Mouse (Mus musculus) ES-E14 (cell line): ENCODE data around the gene Tldc2.

Source experiments
- CHD2 ChIP-seq: IDR thresholded peaks from 2 replicates; pipeline ENCODE4 v1.6.1; 2014; ENCODE audit warnings: mild to moderate bottlenecking, low read depth, low read length, inconsistent platforms
- HCFC1 ChIP-seq: IDR thresholded peaks from 2 replicates; pipeline ENCODE4 v1.6.1; 2012; ENCODE audit warnings: low read length, inconsistent platforms, borderline replicate concordance; ENCODE audit not compliant: insufficient read depth
- MAFK ChIP-seq: IDR thresholded peaks from 2 replicates; pipeline ENCODE4 v1.6.1; 2014; ENCODE audit warnings: mild to moderate bottlenecking, low read depth, low read length, inconsistent platforms; ENCODE audit not compliant: insufficient read depth
- ZC3H11A ChIP-seq: IDR thresholded peaks from 2 replicates; pipeline ENCODE4 v1.6.1; 2012; ENCODE audit warnings: low read depth, mild to moderate bottlenecking, inconsistent platforms, low read length, borderline replicate concordance
- ZNF384 ChIP-seq: IDR thresholded peaks from 2 replicates; pipeline ENCODE4 v1.6.1; 2012; ENCODE audit warnings: low read depth, low read length, inconsistent platforms

DNA sequence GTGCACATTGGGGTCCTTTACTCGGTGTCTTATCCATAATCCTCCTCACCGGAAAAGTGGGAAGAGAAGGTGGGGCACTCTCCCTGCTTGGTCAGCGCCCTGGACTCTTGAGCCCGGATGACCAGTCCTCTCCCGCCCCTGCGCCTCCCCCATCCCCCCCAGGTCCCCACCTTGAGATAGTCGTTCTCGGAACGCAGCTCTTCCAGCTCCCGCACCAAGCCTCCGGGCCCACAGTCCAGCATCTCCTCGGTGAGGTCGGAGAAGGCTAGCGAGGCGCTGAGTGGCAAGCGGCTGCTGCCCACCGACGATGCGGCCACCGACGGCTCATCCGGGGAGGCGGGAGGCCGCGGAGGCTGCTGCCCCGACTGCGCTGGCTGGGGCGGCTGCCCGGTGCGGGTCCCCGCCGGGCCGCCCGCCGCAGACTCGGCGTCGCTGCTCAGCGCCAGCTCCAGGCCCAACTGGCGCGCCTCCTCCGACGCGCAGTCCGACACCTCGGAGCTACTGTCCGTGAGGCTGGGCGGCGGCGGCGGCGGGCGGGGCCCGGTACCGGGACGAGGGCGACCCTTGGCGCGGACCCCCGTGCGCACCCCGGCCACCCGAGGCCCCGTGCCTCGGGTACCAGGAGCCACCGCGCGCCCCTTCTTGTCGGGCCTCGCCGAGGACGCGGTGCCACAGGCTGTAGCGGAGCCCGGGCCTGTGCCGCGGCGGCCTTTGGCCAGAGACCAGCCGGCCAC, 8.6 kb upstream of the Tldc2 start:
- no peak for TF ChIP-seq HCFC1
- no peak for TF ChIP-seq CHD2
- TF ChIP-seq ZC3H11A, result no peak
- no peak for TF ChIP-seq ZNF384
- TF ChIP-seq MAFK, result no peak
